Mouse (Mus musculus): ENCODE data around the gene Fam71f2. TPM values are rescaled to one million over a fixed set of nuclear protein-coding genes. Genes with fewer than 3 reads are reported as not detected.

The Fam71f2 gene
- polyA plus RNA-seq, 1 experiment: 0.47 TPM

GRCm38 (mm10) chr6:29280671-29281070 lies 1.3 kb downstream of the Fam71f2 start:
- Histone ChIP-seq H3K79me2 (ENCODE audit: control insufficient read depth, insufficient read depth) (no peaks in the 10 kb centered on the region), H3K4me2 (ENCODE audit: low read depth) (no peak overlapping the region), H3K36me3 (ENCODE audit: control insufficient read depth, insufficient read depth) (no peaks in the 10 kb centered on the region), H3K4me3 (no peak overlapping the region), H3ac (ENCODE audit: control insufficient read depth, insufficient read length) (no peak overlapping the region), H3K27me3 (ENCODE audit: control insufficient read depth, insufficient read depth, insufficient read length) (no peaks in the 10 kb centered on the region)
- no peak for TF ChIP-seq POLR2AphosphoS2 (IDR thresholded peaks at IDR 0.05; ENCODE audit: insufficient read length, low read depth)
- TF ChIP-seq CEBPB (IDR thresholded peaks at IDR 0.05; ENCODE audit: insufficient read depth, poor library complexity, severe bottlenecking): no peak
- no peak for TF ChIP-seq REST (IDR thresholded peaks at IDR 0.05; ENCODE audit: insufficient read depth, insufficient read length)

DNA sequence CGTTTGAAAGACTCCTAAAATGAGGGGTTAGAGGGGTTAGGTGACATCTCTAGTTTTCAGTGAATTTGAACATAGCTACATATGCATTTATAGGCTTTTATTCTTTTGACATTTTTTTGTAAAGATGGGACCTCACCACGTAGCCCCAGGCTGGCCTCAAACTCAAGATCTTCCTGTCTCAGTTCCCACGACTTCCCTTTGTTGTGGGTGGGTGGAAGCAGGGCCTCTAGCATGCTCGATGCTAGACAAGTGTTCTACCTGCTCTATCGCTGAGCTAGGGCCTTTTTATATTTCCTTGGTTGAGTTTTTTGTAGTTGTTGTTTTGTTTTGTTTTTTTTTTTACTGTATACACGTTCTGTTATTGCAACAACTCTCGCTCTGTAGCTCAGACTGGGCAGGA lies 7.5 kb downstream of the Fam71f2 start:
- Histone ChIP-seq H3K4me2 (ENCODE audit: low read depth) (no peak overlapping the region), H3K79me2 (ENCODE audit: control insufficient read depth, insufficient read depth) (no peaks in the 10 kb centered on the region), H3K4me3 (no peak overlapping the region), H3K36me3 (ENCODE audit: control insufficient read depth, insufficient read depth) (no peaks in the 10 kb centered on the region), H3ac (ENCODE audit: control insufficient read depth, insufficient read length) (no peak overlapping the region), H3K27me3 (ENCODE audit: control insufficient read depth, insufficient read depth, insufficient read length) (no peaks in the 10 kb centered on the region)
- TF ChIP-seq TCF12 (IDR thresholded peaks at IDR 0.05; ENCODE audit: insufficient read depth, poor library complexity, severe bottlenecking) (no peak), SRF (IDR thresholded peaks at IDR 0.05; ENCODE audit: control insufficient read depth, insufficient read length, low read depth) (no peak), POLR2A (IDR thresholded peaks at IDR 0.05; ENCODE audit: insufficient read length, low read depth) (no peak), POLR2AphosphoS2 (IDR thresholded peaks at IDR 0.05; ENCODE audit: insufficient read length, low read depth) (no peak), MYOD1 (IDR thresholded peaks at IDR 0.05; ENCODE audit: control insufficient read depth in 1 of 3, insufficient read length in 2 of 3, low read depth in 2 of 3) (no peak), E2F4 (IDR thresholded peaks at IDR 0.05; ENCODE audit: insufficient read depth) (no peak), CEBPB (IDR thresholded peaks at IDR 0.05; ENCODE audit: insufficient read depth, poor library complexity, severe bottlenecking) (no peak), USF1 (IDR thresholded peaks at IDR 0.05; ENCODE audit: low read depth) (no peak), MAX (IDR thresholded peaks at IDR 0.05; ENCODE audit: low read depth) (no peak), MYOG (IDR thresholded peaks at IDR 0.05; ENCODE audit: control insufficient read depth in 1 of 3, insufficient read depth in 1 of 3, insufficient read length in 2 of 3, low read depth in 2 of 3) (no peak), REST (IDR thresholded peaks at IDR 0.05; ENCODE audit: insufficient read depth, insufficient read length) (no peak), TCF3 (IDR thresholded peaks at IDR 0.05; ENCODE audit: insufficient read length, low read depth) (no peak)

GRCm38 (mm10) chr6:29287481-29287880 lies 8.1 kb downstream of the Fam71f2 start:
- Histone ChIP-seq H3K27me3 (ENCODE audit: control insufficient read depth, insufficient read depth, insufficient read length) (no peaks in the 10 kb centered on the region), H3K36me3 (ENCODE audit: control insufficient read depth, insufficient read depth) (no peaks in the 10 kb centered on the region), H3K4me2 (ENCODE audit: low read depth) (peak overlapping the region; percentile 0), H3K4me3 (no peak overlapping the region), H3K79me2 (ENCODE audit: control insufficient read depth, insufficient read depth) (no peaks in the 10 kb centered on the region), H3ac (ENCODE audit: control insufficient read depth, insufficient read length) (no peak overlapping the region)
- no peak for TF ChIP-seq MYOD1 (IDR thresholded peaks at IDR 0.05; ENCODE audit: control insufficient read depth in 1 of 3, insufficient read length in 2 of 3, low read depth in 2 of 3)
- TF ChIP-seq TCF3 (IDR thresholded peaks at IDR 0.05; ENCODE audit: insufficient read length, low read depth): no peak
- no peak for TF ChIP-seq POLR2A (IDR thresholded peaks at IDR 0.05; ENCODE audit: insufficient read length, low read depth)
- no peak for TF ChIP-seq SRF (IDR thresholded peaks at IDR 0.05; ENCODE audit: control insufficient read depth, insufficient read length, low read depth)
- TF ChIP-seq E2F4 (IDR thresholded peaks at IDR 0.05; ENCODE audit: insufficient read depth): no peak
- TF ChIP-seq MAX (IDR thresholded peaks at IDR 0.05; ENCODE audit: low read depth): no peak
- no peak for TF ChIP-seq REST (IDR thresholded peaks at IDR 0.05; ENCODE audit: insufficient read depth, insufficient read length)

DNA sequence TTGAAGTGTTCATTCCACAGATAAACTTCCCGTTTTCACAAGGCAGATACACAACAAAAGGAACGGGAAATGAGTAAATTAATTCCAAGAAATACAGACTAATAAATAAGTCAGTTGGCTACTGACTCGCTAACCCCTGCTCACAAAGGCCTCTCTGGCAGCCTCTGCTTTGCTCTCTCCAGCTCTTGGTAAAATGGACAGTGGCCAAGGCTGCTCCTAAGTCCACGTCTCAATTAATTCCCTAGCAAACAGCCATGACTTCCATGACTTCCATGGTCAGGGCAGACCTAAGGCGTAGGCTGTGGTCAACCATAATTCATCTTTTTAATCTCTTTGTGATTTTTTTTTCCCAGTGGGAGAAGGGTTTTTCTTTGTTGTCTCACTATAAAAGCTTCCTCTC lies 8.6 kb downstream of the Fam71f2 start:
- Histone ChIP-seq H3K4me3 (no peak overlapping the region), H3K36me3 (ENCODE audit: control insufficient read depth, insufficient read depth) (no peaks in the 10 kb centered on the region), H3ac (ENCODE audit: control insufficient read depth, insufficient read length) (no peak overlapping the region), H3K27me3 (ENCODE audit: control insufficient read depth, insufficient read depth, insufficient read length) (no peaks in the 10 kb centered on the region), H3K79me2 (ENCODE audit: control insufficient read depth, insufficient read depth) (no peaks in the 10 kb centered on the region), H3K4me2 (ENCODE audit: low read depth) (peak overlapping the region; percentile 0)
- TF ChIP-seq SRF (IDR thresholded peaks at IDR 0.05; ENCODE audit: control insufficient read depth, insufficient read length, low read depth): no peak
- TF ChIP-seq POLR2A (IDR thresholded peaks at IDR 0.05; ENCODE audit: insufficient read length, low read depth): no peak
- TF ChIP-seq MYOG (IDR thresholded peaks at IDR 0.05; ENCODE audit: control insufficient read depth in 1 of 3, insufficient read depth in 1 of 3, insufficient read length in 2 of 3, low read depth in 2 of 3): no peak

- Histone ChIP-seq H3K79me2 (ENCODE audit: control insufficient read depth, insufficient read depth) (no peaks in the 10 kb centered on the region), H3K4me2 (ENCODE audit: low read depth) (peak overlapping the region; percentile 24), H3K27me3 (ENCODE audit: control insufficient read depth, insufficient read depth, insufficient read length) (no peaks in the 10 kb centered on the region), H3ac (ENCODE audit: control insufficient read depth, insufficient read length) (no peak overlapping the region), H3K36me3 (ENCODE audit: control insufficient read depth, insufficient read depth) (no peaks in the 10 kb centered on the region), H3K4me3 (no peak overlapping the region)
- no peak for TF ChIP-seq TCF12 (IDR thresholded peaks at IDR 0.05; ENCODE audit: insufficient read depth, poor library complexity, severe bottlenecking)
- TF ChIP-seq REST (IDR thresholded peaks at IDR 0.05; ENCODE audit: insufficient read depth, insufficient read length): no peak
- no peak for TF ChIP-seq POLR2A (IDR thresholded peaks at IDR 0.05; ENCODE audit: insufficient read length, low read depth)
- no peak for TF ChIP-seq USF1 (IDR thresholded peaks at IDR 0.05; ENCODE audit: low read depth)
- TF ChIP-seq TCF3 (IDR thresholded peaks at IDR 0.05; ENCODE audit: insufficient read length, low read depth): no peak
- TF ChIP-seq SRF (IDR thresholded peaks at IDR 0.05; ENCODE audit: control insufficient read depth, insufficient read length, low read depth): no peak
- TF ChIP-seq MYOG (IDR thresholded peaks at IDR 0.05; ENCODE audit: control insufficient read depth in 1 of 3, insufficient read depth in 1 of 3, insufficient read length in 2 of 3, low read depth in 2 of 3): no peak
- no peak for TF ChIP-seq POLR2AphosphoS2 (IDR thresholded peaks at IDR 0.05; ENCODE audit: insufficient read length, low read depth)
- TF ChIP-seq CEBPB (IDR thresholded peaks at IDR 0.05; ENCODE audit: insufficient read depth, poor library complexity, severe bottlenecking): no peak
- no peak for TF ChIP-seq E2F4 (IDR thresholded peaks at IDR 0.05; ENCODE audit: insufficient read depth)
- no peak for TF ChIP-seq MAX (IDR thresholded peaks at IDR 0.05; ENCODE audit: low read depth)
- no peak for TF ChIP-seq MYOD1 (IDR thresholded peaks at IDR 0.05; ENCODE audit: control insufficient read depth in 1 of 3, insufficient read length in 2 of 3, low read depth in 2 of 3)
Measured at GRCm38 (mm10) chr6:29288651-29289050, 9.3 kb downstream of the Fam71f2 start.

All from myocyte (in vitro differentiated cells).